Mouse (Mus musculus) retina, postnatal 7 days (tissue): ENCODE results near the gene Exoc8.

Source experiments
- DNase-seq: peaks from one replicate; pipeline ENCODE4 v3.0.0-alpha.2; 2012; ENCODE audit warnings: low read depth, low spot score

The Exoc8 gene

GRCm38 (mm10) chr8:124897386-124898250 is at the start of gene Exoc8, which contains the start of gene Sprtn:
TSS of gene Exoc8 (minus strand) at chr8:124897705.
TSS of gene Sprtn (plus strand) at chr8:124897886.
- DNase-seq, result peak; percentile 95

GRCm38 (mm10) chr8:124944406-124944805 is 46.9 kb upstream of the Exoc8 start:
- no peak for DNase-seq

GRCm38 (mm10) chr8:124943801-124944200 is 46.3 kb upstream of the Exoc8 start:
- peak; percentile 60 for DNase-seq

- DNase-seq, result no peak
These were observed 39.8 kb upstream of the Exoc8 start for GRCm38 (mm10) chr8:124937293-124937692.

GRCm38 (mm10) chr8:124936699-124937098 is 39.2 kb upstream of the Exoc8 start:
- DNase-seq, result no peak

GRCm38 (mm10) chr8:124935116-124935515 is 37.6 kb upstream of the Exoc8 start:
- DNase-seq, result no peak

- no peak for DNase-seq
These were observed 34.9 kb upstream of the Exoc8 start for GRCm38 (mm10) chr8:124932435-124932834.

- DNase-seq, result no peak
These were observed 33.1 kb upstream of the Exoc8 start for GRCm38 (mm10) chr8:124930649-124931048.

- no peak for DNase-seq
These were observed 32.6 kb upstream of the Exoc8 start for GRCm38 (mm10) chr8:124930086-124930485.

GRCm38 (mm10) chr8:124929006-124929405 is 31.5 kb upstream of the Exoc8 start:
- no peak for DNase-seq

- no peak for DNase-seq
These were observed 28.9 kb upstream of the Exoc8 start for GRCm38 (mm10) chr8:124926351-124926771.

GRCm38 (mm10) chr8:124925544-124926266 is 28.2 kb upstream of the Exoc8 start:
- no peak for DNase-seq

GRCm38 (mm10) chr8:124923971-124924652 is 26.6 kb upstream of the Exoc8 start:
- no peak for DNase-seq

- no peak for DNase-seq
These were observed 25.1 kb upstream of the Exoc8 start for GRCm38 (mm10) chr8:124922490-124923089.

- no peak for DNase-seq
These were observed 24.1 kb upstream of the Exoc8 start for GRCm38 (mm10) chr8:124921369-124922279.

- no peak for DNase-seq
These were observed 20.4 kb upstream of the Exoc8 start for GRCm38 (mm10) chr8:124917741-124918484.

GRCm38 (mm10) chr8:124914061-124914460 is 16.6 kb upstream of the Exoc8 start:
- no peak for DNase-seq

GRCm38 (mm10) chr8:124911938-124912872 is 14.7 kb upstream of the Exoc8 start:
- no peak for DNase-seq

- DNase-seq, result no peak
These were observed 12.8 kb upstream of the Exoc8 start for GRCm38 (mm10) chr8:124910349-124910748.
